Mouse (Mus musculus) brain, embryonic 14.5 days (tissue): Measurements from ENCODE around the gene Tsr1.

Source experiments
- CTCF ChIP-seq: fragments of 200-500 bp; IDR thresholded peaks from 2 replicates; pipeline ENCODE4 v1.5.1; 2012; ENCODE audit warnings: inconsistent platforms, mild to moderate bottlenecking, moderate library complexity, borderline replicate concordance; ENCODE audit not compliant: insufficient read depth, insufficient read length; ENCODE audit errors: extremely low read depth
- POLR2A ChIP-seq: fragments of 200-500 bp; IDR thresholded peaks from 2 replicates; pipeline ENCODE4 v1.6.1; 2012; ENCODE audit warnings: mild to moderate bottlenecking, inconsistent platforms, borderline replicate concordance; ENCODE audit not compliant: poor library complexity, insufficient read depth, insufficient read length, severe bottlenecking; ENCODE audit errors: extremely low read depth

GRCm38 (mm10) chr11:74897678-74898516 is at the start of gene Tsr1:
- peak; percentile 26; the same call in 1 of the 2 replicates for TF ChIP-seq POLR2A
- no peak for TF ChIP-seq CTCF
